Mouse (Mus musculus) liver, embryonic 11.5 days (tissue): ENCODE data around the gene Ptpdc1. TPM values are rescaled to one million over a fixed set of nuclear protein-coding genes. Genes with fewer than 3 reads are reported as not detected.
A peak's percentile ranks its signal among the peaks of the same experiment; 100 is the strongest.

Experiments used
- ATAC-seq: fragments of 200-750 bp; cut with Nextera tagmentation; replicated peaks from 2 replicates; pipeline ENCODE4 v1.8.0; 2017; ENCODE audit warnings: moderate number of reproducible peaks, mild to moderate bottlenecking, moderate TSS enrichment, moderate library complexity; ENCODE audit not compliant: low FRiP score
- DNase-seq: peaks from one replicate; pipeline ENCODE4 v3.0.0-alpha.2; 2017; ENCODE audit warnings: low spot score
- H3K27ac ChIP-seq: fragments of 300-500 bp; sonication (generic); 2 replicates; pipeline ENCODE4 v1.5.1; 2014; ENCODE audit warnings: mild to moderate bottlenecking, low read depth, low read length, control low read depth
- H3K27me3 ChIP-seq: fragments of 300-500 bp; sonication (generic); replicated peaks from 2 replicates; pipeline ENCODE4 v1.6.1; 2014; ENCODE audit warnings: low read length, mixed read lengths; ENCODE audit not compliant: control insufficient read depth, insufficient read depth
- H3K36me3 ChIP-seq: fragments of 300-500 bp; sonication (generic); 2 replicates; pipeline ENCODE4 v1.6.1; 2014; ENCODE audit warnings: mild to moderate bottlenecking, low read length, moderate library complexity, mixed read lengths; ENCODE audit not compliant: control insufficient read depth, insufficient read depth
- H3K4me1 ChIP-seq: fragments of 300-500 bp; sonication (generic); replicated peaks from 2 replicates; pipeline ENCODE4 v1.6.1; 2014; ENCODE audit warnings: low read length, mixed read lengths; ENCODE audit not compliant: control insufficient read depth, insufficient read depth
- H3K4me2 ChIP-seq: fragments of 300-500 bp; sonication (generic); 2 replicates; pipeline ENCODE4 v1.6.1; 2014; ENCODE audit warnings: mild to moderate bottlenecking, control low read depth, moderate library complexity
- H3K4me3 ChIP-seq: fragments of 300-500 bp; sonication (generic); 2 replicates; pipeline ENCODE4 v1.5.1; 2014; ENCODE audit warnings: low read depth, low read length, control low read depth
- H3K9ac ChIP-seq: fragments of 300-500 bp; sonication (generic); 2 replicates; pipeline ENCODE4 v1.6.1; 2014; ENCODE audit warnings: low read depth, low read length, control low read depth
- H3K9me3 ChIP-seq: fragments of 300-500 bp; sonication (generic); 2 replicates; pipeline ENCODE4 v1.6.1; 2016; ENCODE audit warnings: low read length, inconsistent platforms, mixed read lengths; ENCODE audit not compliant: control insufficient read depth
- WGBS: fragments of 180-500 bp; shearing (Covaris S2); extraction: QIAGEN DNeasy Blood & Tissue Kit; methylation state at CpG from one replicate; pipeline ENCODE4 v1.1.7; 2014; 5-methylcytosine and 5-hydroxymethylcytosine counted together
- polyA plus RNA-seq: library from polyadenylated mRNA; unstranded; fragments of >200 nt; fragmentation: Nextera tagmentation; extraction: Ambion mirVana; gene quantifications from 2 replicates; pipeline ENCODE4 v1.2.1, GENCODE M21; 2014

Ptpdc1 gene
- polyA plus RNA-seq, 1 experiment from 2014 or later, result 3.4 TPM

- Histone ChIP-seq H3K4me1 (no peaks in the 10 kb centered on the region), H3K9me3 (no peaks in the 10 kb centered on the region), H3K4me2 (peak overlapping the region; percentile 48), H3K9ac (no peak overlapping the region), H3K36me3 (no peaks in the 10 kb centered on the region), H3K4me3 (peak overlapping the region; percentile 22; the same call in 1 of the 2 replicates), H3K27ac (peak overlapping the region; percentile 10; the same call in 1 of the 2 replicates), H3K27me3 (peaks cover 95% of the 10 kb centered on the region)
- ATAC-seq (no peak), DNase-seq (no peak)
- 2% methylated on average over 38 of the region's 38 CpGs for WGBS
These were observed 34.1 kb upstream of the Ptpdc1 start for GRCm38 (mm10) chr13:48659254-48660220.

GRCm38 (mm10) chr13:48658588-48659253 lies 33.3 kb upstream of the Ptpdc1 start:
- Histone ChIP-seq H3K36me3 (no peaks in the 10 kb centered on the region), H3K4me1 (no peaks in the 10 kb centered on the region), H3K9ac (no peak overlapping the region), H3K9me3 (no peaks in the 10 kb centered on the region), H3K27me3 (peaks cover 92% of the 10 kb centered on the region), H3K27ac (no peak overlapping the region), H3K4me3 (peak overlapping the region; percentile 20; the same call in 1 of the 2 replicates), H3K4me2 (peak overlapping the region; percentile 48)
- 2% methylated on average over 33 of the region's 33 CpGs for WGBS
- no peak for DNase-seq
- no peak for ATAC-seq

GRCm38 (mm10) chr13:48657791-48658190 lies 32.3 kb upstream of the Ptpdc1 start:
- H3K9ac ChIP-seq, result no peak overlapping the region
- 5% methylated on average over 9 of the region's 9 CpGs for WGBS
- H3K36me3 ChIP-seq, result no peaks in the 10 kb centered on the region

GRCm38 (mm10) chr13:48655637-48656036 lies 30.2 kb upstream of the Ptpdc1 start:
- Histone ChIP-seq H3K9me3 (no peaks in the 10 kb centered on the region), H3K4me2 (no peak overlapping the region), H3K27me3 (peaks cover 71% of the 10 kb centered on the region), H3K36me3 (no peaks in the 10 kb centered on the region), H3K27ac (no peak overlapping the region), H3K4me3 (no peak overlapping the region), H3K4me1 (no peaks in the 10 kb centered on the region), H3K9ac (no peak overlapping the region)
- 1% methylated on average over 8 of the region's 8 CpGs for WGBS
- DNase-seq, result no peak
- ATAC-seq, result no peak

More at GRCm38 (mm10) chr13:48657791-48658190, 32.3 kb upstream of the Ptpdc1 start:
- no peak for ATAC-seq
- Histone ChIP-seq H3K27ac (no peak overlapping the region), H3K27me3 (peaks cover 90% of the 10 kb centered on the region), H3K4me1 (no peaks in the 10 kb centered on the region), H3K9me3 (no peaks in the 10 kb centered on the region), H3K4me3 (no peak overlapping the region), H3K4me2 (no peak overlapping the region)
- no peak for DNase-seq

- Histone ChIP-seq H3K4me3 (no peak overlapping the region), H3K9me3 (no peaks in the 10 kb centered on the region), H3K27me3 (peaks cover 56% of the 10 kb centered on the region), H3K4me2 (no peak overlapping the region), H3K36me3 (no peaks in the 10 kb centered on the region), H3K4me1 (no peaks in the 10 kb centered on the region), H3K9ac (no peak overlapping the region), H3K27ac (no peak overlapping the region)
- ATAC-seq (no peak), DNase-seq (peak; percentile 59)
- 8% methylated on average over 14 of the region's 14 CpGs for WGBS
These were observed 28.6 kb upstream of the Ptpdc1 start for GRCm38 (mm10) chr13:48653788-48654770.

GRCm38 (mm10) chr13:48651132-48652065 lies 25.9 kb upstream of the Ptpdc1 start:
- no peak overlapping the region for H3K4me2 ChIP-seq
- no peaks in the 10 kb centered on the region for H3K36me3 ChIP-seq
- H3K9ac ChIP-seq, result no peak overlapping the region
- H3K9me3 ChIP-seq, result no peaks in the 10 kb centered on the region
- H3K4me1 ChIP-seq, result no peaks in the 10 kb centered on the region
- ATAC-seq, result peak; percentile 87
- WGBS, result 48% methylated on average over 6 of the region's 6 CpGs
- no peak overlapping the region for H3K4me3 ChIP-seq
- H3K27ac ChIP-seq, result no peak overlapping the region
- DNase-seq, result peak; percentile 51
- H3K27me3 ChIP-seq, result peaks cover 29% of the 10 kb centered on the region

- Histone ChIP-seq H3K9me3 (no peaks in the 10 kb centered on the region), H3K4me1 (no peaks in the 10 kb centered on the region), H3K4me2 (no peak overlapping the region), H3K36me3 (no peaks in the 10 kb centered on the region), H3K4me3 (no peak overlapping the region), H3K27me3 (peaks cover 22% of the 10 kb centered on the region), H3K27ac (no peak overlapping the region), H3K9ac (no peak overlapping the region)
- WGBS, result 0% methylated on average over 1 of the region's 1 CpGs
- ATAC-seq, result peak; percentile 23; the same call in 1 of the 2 replicates
- no peak for DNase-seq
These were observed 25.2 kb upstream of the Ptpdc1 start for GRCm38 (mm10) chr13:48650615-48651014.
